Mouse (Mus musculus) heart, postnatal 0 days (tissue): ENCODE measurements at regions not wholly inside any gene's neighbourhood (a gene's known extent, or its start where the extent isn't known, plus 50 kb on each side); places are given as distances from the start of the nearest gene placed in this dataset.
A peak's percentile ranks its signal among the peaks of the same experiment; 100 is the strongest.

Experiments used
- ATAC-seq: fragments of 200-750 bp; cut with Nextera tagmentation; 2 replicates; pipeline ENCODE4 v1.8.0; 2017; ENCODE audit warnings: low read depth, moderate number of reproducible peaks, moderate library complexity; ENCODE audit not compliant: insufficient read depth
- DNase-seq: peaks from one replicate; pipeline ENCODE4 v3.0.0-alpha.2; 2016; ENCODE audit warnings: low spot score
- H3K27ac ChIP-seq: fragments of 300-500 bp; sonication (generic); 2 replicates; pipeline ENCODE4 v1.5.1; 2014; ENCODE audit warnings: low read depth, mild to moderate bottlenecking
- H3K27me3 ChIP-seq: fragments of 300-500 bp; sonication (generic); 2 replicates; pipeline ENCODE4 v1.6.1; 2014; ENCODE audit warnings: low read length, mixed read lengths; ENCODE audit not compliant: control insufficient read depth, insufficient read depth
- H3K36me3 ChIP-seq: fragments of 300-500 bp; sonication (generic); replicated peaks from 2 replicates; pipeline ENCODE4 v1.6.1; 2014; ENCODE audit warnings: low read length, mixed read lengths; ENCODE audit not compliant: control insufficient read depth, insufficient read depth
- H3K4me1 ChIP-seq: fragments of 300-500 bp; sonication (generic); 2 replicates; pipeline ENCODE4 v1.6.1; 2014; ENCODE audit warnings: antibody characterized with exemption; ENCODE audit not compliant: control insufficient read depth, insufficient read depth
- H3K4me2 ChIP-seq: fragments of 300-500 bp; sonication (generic); 2 replicates; pipeline ENCODE4 v1.6.1; 2014; ENCODE audit warnings: low read depth, mild to moderate bottlenecking, low read length, moderate library complexity
- H3K4me3 ChIP-seq: fragments of 300-500 bp; sonication (generic); 2 replicates; pipeline ENCODE4 v1.5.1; 2014; ENCODE audit warnings: low read depth, low read length
- H3K9ac ChIP-seq: fragments of 300-500 bp; sonication (generic); replicated peaks from 2 replicates; pipeline ENCODE4 v1.6.1; 2014; ENCODE audit warnings: low read depth, low read length, mixed read lengths
- H3K9me3 ChIP-seq: fragments of 300-500 bp; sonication (generic); replicated peaks from 2 replicates; pipeline ENCODE4 v1.6.1; 2016; ENCODE audit warnings: low read length; ENCODE audit not compliant: control insufficient read depth
- CTCF ChIP-seq: IDR thresholded peaks from 2 replicates; pipeline ENCODE4 v1.5.1; 2016; ENCODE audit warnings: antibody characterized with exemption, control low read depth, low read depth
- EP300 ChIP-seq: IDR thresholded peaks from 2 replicates; pipeline ENCODE4 v1.6.1; 2016; ENCODE audit warnings: antibody characterized with exemption, low read depth
- WGBS: fragments of 180-500 bp; shearing (Covaris S2); extraction: QIAGEN DNeasy Blood & Tissue Kit; methylation state at CpG from one replicate; pipeline ENCODE4 v1.1.7; 2014; 5-methylcytosine and 5-hydroxymethylcytosine counted together

GRCm38 (mm10) chr8:126675153-126675552 lies 81.4 kb upstream of the Irf2bp2 start:
- no peak overlapping the region for H3K4me3 ChIP-seq
- TF ChIP-seq CTCF: no peak
- no peak for TF ChIP-seq EP300
- no peak overlapping the region for H3K27ac ChIP-seq
- DNase-seq (no peak), ATAC-seq (no peak)
- no peaks in the 10 kb centered on the region for H3K27me3 ChIP-seq
- H3K9me3 ChIP-seq: no peaks in the 10 kb centered on the region
- WGBS: 88% methylated on average over 2 of the region's 2 CpGs
- H3K36me3 ChIP-seq: no peaks in the 10 kb centered on the region
- no peaks in the 10 kb centered on the region for H3K4me1 ChIP-seq
- no peak overlapping the region for H3K9ac ChIP-seq
- no peak overlapping the region for H3K4me2 ChIP-seq

GRCm38 (mm10) chr8:126673038-126673740 lies 79.4 kb upstream of the Irf2bp2 start:
- H3K27me3 ChIP-seq: no peaks in the 10 kb centered on the region
- TF ChIP-seq EP300 (no peak), CTCF (no peak)
- H3K4me3 ChIP-seq: no peak overlapping the region
- H3K9me3 ChIP-seq: no peaks in the 10 kb centered on the region
- WGBS: 59% methylated on average over 9 of the region's 9 CpGs
- H3K36me3 ChIP-seq: no peaks in the 10 kb centered on the region
- no peak overlapping the region for H3K4me2 ChIP-seq
- DNase-seq (no peak), ATAC-seq (no peak)
- H3K9ac ChIP-seq: no peak overlapping the region
- peaks cover 15% of the 10 kb centered on the region for H3K4me1 ChIP-seq
- H3K27ac ChIP-seq: no peak overlapping the region

GRCm38 (mm10) chr8:126671594-126671993 lies 77.8 kb upstream of the Irf2bp2 start:
- ATAC-seq (no peak), DNase-seq (no peak)
- no peak overlapping the region for H3K27ac ChIP-seq
- WGBS: 91% methylated on average over 11 of the region's 11 CpGs
- H3K4me3 ChIP-seq: no peak overlapping the region
- H3K9ac ChIP-seq: no peak overlapping the region
- H3K9me3 ChIP-seq: no peaks in the 10 kb centered on the region
- no peak overlapping the region for H3K4me2 ChIP-seq
- H3K36me3 ChIP-seq: no peaks in the 10 kb centered on the region
- TF ChIP-seq CTCF (no peak), EP300 (no peak)
- peaks cover 29% of the 10 kb centered on the region for H3K4me1 ChIP-seq
- no peaks in the 10 kb centered on the region for H3K27me3 ChIP-seq

GRCm38 (mm10) chr8:126669919-126670318 lies 76.1 kb upstream of the Irf2bp2 start:
- no peak for DNase-seq
- no peaks in the 10 kb centered on the region for H3K9me3 ChIP-seq
- no peak overlapping the region for H3K4me2 ChIP-seq
- H3K4me1 ChIP-seq: peaks cover 35% of the 10 kb centered on the region
- TF ChIP-seq CTCF (no peak), EP300 (no peak)
- H3K27me3 ChIP-seq: no peaks in the 10 kb centered on the region
- no peak overlapping the region for H3K4me3 ChIP-seq
- H3K9ac ChIP-seq: no peak overlapping the region
- H3K36me3 ChIP-seq: no peaks in the 10 kb centered on the region
- no peak for ATAC-seq
- 94% methylated on average over 9 of the region's 9 CpGs for WGBS
- peak overlapping the region; percentile 98 for H3K27ac ChIP-seq

GRCm38 (mm10) chr8:126669154-126669553 lies 75.4 kb upstream of the Irf2bp2 start:
- no peaks in the 10 kb centered on the region for H3K36me3 ChIP-seq
- H3K27ac ChIP-seq: peak overlapping the region; percentile 98
- H3K4me2 ChIP-seq: no peak overlapping the region
- TF ChIP-seq EP300 (no peak), CTCF (no peak)
- H3K4me1 ChIP-seq: peaks cover 37% of the 10 kb centered on the region
- DNase-seq (no peak), ATAC-seq (no peak)
- whole genome bisulfite sequencing: 63% methylated on average over 6 of the region's 6 CpGs
- H3K27me3 ChIP-seq: no peaks in the 10 kb centered on the region
- no peaks in the 10 kb centered on the region for H3K9me3 ChIP-seq
- no peak overlapping the region for H3K4me3 ChIP-seq
- H3K9ac ChIP-seq: no peak overlapping the region

GRCm38 (mm10) chr8:126668657-126669025 lies 74.9 kb upstream of the Irf2bp2 start:
- Histone ChIP-seq H3K9ac (peak overlapping the region; percentile 3), H3K27me3 (no peaks in the 10 kb centered on the region), H3K27ac (peak overlapping the region; percentile 98), H3K9me3 (no peaks in the 10 kb centered on the region), H3K4me1 (peaks cover 41% of the 10 kb centered on the region), H3K4me3 (no peak overlapping the region), H3K36me3 (no peaks in the 10 kb centered on the region), H3K4me2 (no peak overlapping the region)
- DNase-seq: no peak
- no peak for ATAC-seq
- TF ChIP-seq EP300 (0 out of 2 replicates have a peak, but pooled peaks have one; percentile 19), CTCF (no peak)
- WGBS: 43% methylated on average over 5 of the region's 5 CpGs
